Mouse (Mus musculus) heart, adult 18-20 months (tissue): ENCODE measurements around the gene Gga1. TPM values are rescaled to one million over a fixed set of nuclear protein-coding genes. Genes with fewer than 3 reads are reported as not detected.

Experiments
- DNase-seq, 2 experiments: peaks; one replicate each; pipeline ENCODE4 v3.0.0; 2021 to 2022; ENCODE audit warnings: mixed read lengths in 1 of 2
- total RNA-seq, 2 experiments: library from RNA; stranded (reverse); gene quantifications; 2 replicates each; pipeline ENCODE4 v1.2.3; 2021

The Gga1 gene
- total RNA-seq, 2 experiments from 2014 or later, result 40.3 to 45.2 TPM

DNA sequence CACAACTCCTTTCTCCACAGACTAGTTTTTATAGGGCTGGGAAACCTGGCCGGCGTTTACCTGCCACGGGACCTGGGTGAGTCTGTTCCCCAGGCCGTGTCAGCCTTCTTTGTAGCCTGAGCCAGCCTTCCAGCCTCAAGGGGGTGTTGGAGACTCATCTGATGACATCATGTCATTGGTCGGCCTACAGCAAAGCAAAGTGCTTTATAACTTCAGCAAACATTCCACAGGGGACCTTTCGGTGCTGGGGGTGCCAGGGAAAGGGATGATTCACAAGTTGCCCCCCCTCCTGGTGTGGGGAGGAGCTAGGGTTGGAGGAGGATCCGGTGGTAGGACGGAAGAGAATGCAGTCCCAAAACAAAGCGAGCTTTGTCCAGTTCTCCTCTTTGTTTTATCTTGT is 32.2 kb upstream of the Gga1 start:
- peak; percentile 85 to 86 for DNase-seq

DNA sequence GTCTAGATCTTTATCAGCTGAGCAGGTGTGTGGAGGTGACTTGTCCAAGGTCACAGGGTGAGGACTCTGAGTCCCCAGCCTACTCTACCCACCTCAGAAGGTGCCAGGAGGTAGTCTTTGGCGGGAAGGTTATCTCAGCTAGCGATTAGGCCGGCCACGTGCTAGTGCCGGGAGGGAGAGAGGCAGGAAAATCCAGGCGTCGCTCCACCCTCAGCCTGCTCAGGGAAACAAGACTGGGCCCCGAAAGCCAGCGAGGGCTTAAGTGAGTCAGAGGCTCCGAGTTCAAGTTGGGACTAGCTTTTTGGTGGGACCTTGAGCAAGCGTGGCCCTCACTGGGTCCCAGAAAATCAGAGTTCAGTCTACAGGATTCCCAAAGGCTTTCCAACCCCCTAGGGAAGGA is 31.7 kb upstream of the Gga1 start:
- DNase-seq, result peak; percentile 59 to 72

DNA sequence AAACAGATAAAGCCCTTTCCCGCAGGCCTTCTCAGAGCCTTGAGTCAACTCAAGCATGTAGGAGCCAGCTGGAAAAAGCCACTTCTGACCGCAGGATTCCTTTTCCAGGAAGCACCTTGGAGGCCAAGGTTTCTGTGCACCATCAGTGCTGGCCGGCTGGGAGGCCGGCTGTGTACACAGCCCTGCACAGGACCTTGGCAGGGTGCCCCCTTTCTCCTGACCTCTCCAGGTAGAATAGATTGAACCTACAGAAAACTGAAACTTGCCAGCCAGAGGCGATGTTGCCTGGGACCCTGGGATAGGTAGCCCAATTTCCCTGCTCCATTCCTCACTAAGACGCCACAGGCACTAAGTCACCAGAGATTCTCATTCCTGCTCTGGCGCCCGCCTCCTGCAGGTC is 31.1 kb upstream of the Gga1 start:
- DNase-seq, result peak; percentile 29 to 42

DNA sequence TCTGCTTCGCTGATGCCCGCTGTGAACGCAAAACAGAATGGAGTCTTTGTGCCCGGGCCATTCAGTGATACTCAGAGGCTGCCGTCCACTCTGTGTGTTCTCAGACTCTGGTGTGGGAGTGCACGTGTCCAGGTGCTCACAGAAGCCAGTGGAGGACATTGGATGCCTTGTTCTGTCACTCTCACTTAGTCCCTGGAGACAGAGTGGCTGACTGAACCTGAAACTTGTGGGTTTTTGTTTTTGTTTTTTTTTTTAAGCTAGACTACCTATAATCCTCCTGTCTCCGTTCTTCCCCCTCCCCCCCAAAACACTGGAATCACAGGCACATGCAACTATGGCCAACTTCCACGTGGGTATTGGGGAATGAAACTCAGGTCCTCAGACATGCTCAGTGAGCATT is 30.6 kb upstream of the Gga1 start:
- DNase-seq, result no peak

- peak in 1 of 2 experiments; percentile 12 for DNase-seq
Observed at GRCm38 (mm10) chr15:78846805-78847204, 30.2 kb upstream of the Gga1 start.

GRCm38 (mm10) chr15:78848467-78848866 is 28.5 kb upstream of the Gga1 start:
- DNase-seq, result peak; percentile 85 to 95

- DNase-seq, result peak in 1 of 2 experiments; percentile 5
Observed at GRCm38 (mm10) chr15:78849485-78849884, 27.5 kb upstream of the Gga1 start.

DNA sequence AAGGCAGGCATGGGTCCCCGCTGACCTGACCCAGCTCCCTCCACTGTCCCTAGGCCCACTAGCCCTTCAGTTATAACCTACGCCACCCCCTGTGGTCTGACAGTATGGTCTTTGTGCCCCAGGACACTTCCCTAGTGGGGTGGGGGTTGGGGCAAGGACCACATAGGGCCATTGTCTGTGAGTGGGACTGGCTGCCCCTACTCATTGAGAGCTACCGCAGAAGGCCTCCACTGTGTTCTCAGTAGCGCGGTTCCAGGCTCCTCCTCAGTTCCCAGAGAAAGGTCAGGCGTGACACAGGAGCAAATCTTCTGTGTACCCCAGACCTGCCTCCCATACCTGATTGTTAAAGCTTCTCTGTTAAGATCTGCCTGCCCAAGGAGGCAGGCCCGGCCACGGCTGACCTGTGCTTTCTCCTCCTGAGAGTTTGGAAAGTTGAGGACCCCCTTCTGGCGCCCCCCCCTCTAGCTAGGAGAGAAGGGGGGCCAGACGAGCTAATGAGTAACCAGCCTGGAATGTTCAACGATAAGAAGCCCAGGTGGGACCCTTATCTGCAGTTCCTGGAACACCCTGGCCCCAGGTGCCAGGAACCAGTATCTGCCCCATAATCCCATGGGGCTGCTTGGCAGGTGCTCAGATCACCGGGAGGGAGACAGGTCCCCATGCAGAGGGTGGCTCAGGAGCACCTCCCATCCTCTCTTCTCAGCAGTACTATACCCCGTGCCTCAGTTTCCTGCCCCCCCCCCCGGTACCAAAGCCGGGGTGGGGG is 26.7 kb upstream of the Gga1 start:
- peak in 1 of 2 experiments; percentile 13 for DNase-seq

- no peak for DNase-seq
Observed at GRCm38 (mm10) chr15:78850944-78851343, 26.0 kb upstream of the Gga1 start.

DNA sequence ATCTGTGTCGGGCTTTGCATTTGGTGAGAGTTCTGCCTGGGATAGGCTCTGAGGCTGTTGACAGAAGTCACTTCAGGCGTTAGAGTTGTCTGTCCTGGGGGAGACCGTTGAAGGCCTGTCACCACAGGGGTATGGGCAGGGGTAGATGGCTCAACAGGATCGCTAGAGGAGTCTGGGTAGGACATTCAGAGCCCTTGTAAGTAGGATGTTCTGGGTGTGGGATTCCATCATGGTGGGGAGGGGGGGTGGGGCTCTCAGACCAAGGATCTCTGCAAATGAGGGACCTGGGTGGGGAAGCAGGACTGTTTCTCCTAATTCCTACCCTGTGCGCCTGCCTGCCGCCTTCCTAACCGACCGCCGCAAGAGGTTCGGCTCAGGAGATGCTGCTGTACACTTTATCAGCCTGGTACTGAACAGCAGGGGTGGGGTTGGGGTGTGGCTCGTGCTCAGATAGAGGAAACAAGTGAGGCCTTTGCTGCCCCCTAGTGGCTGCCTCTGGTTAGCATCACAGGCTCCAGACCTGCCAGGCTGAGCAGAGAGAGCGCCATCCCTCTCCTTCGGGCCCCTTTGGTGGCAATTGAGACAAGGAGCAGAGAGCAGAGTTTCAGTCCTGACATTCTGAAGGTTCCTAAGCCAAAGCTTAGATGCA is 25.4 kb upstream of the Gga1 start:
- peak; percentile 93 to 96 for DNase-seq

GRCm38 (mm10) chr15:78855303-78855965 is 21.6 kb upstream of the Gga1 start, which contains the start of gene Lgals2:
Gene Lgals2 (minus strand): TSS chr15:78855529.
- no peak for DNase-seq

GRCm38 (mm10) chr15:78857009-78857408 is 20.0 kb upstream of the Gga1 start:
- DNase-seq, result peak; percentile 65 to 80

DNA sequence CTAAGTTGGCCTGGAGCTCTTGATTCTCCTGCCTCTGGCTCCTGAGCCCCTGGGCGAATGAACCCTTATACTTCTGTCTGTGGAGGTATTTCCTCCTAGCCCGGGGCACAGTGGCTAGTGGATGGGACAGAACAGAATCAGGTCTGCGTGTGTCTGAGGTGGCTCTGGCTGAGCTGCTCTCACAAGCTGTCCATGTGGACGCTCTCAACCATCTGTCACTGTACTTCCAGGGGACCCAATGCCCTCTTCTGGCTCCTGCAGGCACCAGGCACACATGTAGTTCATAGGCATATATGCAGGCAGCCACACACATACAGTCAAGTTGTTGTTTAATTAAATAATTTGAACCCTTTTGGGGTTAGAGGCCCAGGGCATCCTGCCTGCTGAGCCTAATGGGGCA is 17.7 kb upstream of the Gga1 start:
- no peak for DNase-seq

- DNase-seq, result no peak
Observed at GRCm38 (mm10) chr15:78859714-78860113, 17.3 kb upstream of the Gga1 start.

GRCm38 (mm10) chr15:78862280-78862679 is 14.7 kb upstream of the Gga1 start:
- DNase-seq, result no peak

DNA sequence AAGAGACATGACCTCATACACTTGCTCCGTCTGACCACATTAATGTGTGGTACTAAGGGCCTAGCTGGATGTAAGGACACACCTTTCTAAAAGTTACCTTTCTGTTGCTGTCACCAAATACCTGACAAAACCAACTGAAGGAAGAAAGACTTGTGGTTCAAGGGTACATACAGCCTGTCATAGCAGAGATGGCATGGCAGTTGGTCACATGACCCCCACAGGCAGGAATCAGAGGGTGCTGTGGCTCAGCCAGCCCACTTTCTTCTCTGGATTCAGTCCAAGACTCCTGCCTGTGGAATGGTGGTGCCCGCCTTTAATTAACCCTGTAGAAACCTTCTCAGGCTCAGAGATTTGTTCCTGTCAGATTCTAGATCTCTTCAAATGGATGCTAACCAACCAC is 13.8 kb upstream of the Gga1 start:
- no peak for DNase-seq

DNA sequence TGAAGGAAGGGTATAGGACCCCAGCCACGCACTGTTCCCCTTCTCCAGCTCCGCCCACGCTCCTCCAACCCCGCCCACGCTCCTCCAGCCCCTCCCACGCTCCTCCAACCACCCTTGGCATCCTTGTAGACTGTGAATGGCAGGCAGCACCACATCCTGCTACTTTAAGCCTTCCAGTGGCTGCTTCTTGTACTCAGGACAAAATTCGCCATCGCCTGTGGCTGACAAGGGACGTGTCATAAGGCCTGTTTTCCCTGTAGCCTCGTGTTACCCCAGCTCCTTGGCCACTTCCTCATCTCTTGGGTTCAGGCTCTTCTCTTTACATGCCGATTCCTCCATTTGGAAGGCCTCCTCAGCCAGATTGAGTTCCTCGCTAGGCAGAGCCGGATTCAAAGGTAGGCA is 13.1 kb upstream of the Gga1 start:
- DNase-seq, result no peak

DNA sequence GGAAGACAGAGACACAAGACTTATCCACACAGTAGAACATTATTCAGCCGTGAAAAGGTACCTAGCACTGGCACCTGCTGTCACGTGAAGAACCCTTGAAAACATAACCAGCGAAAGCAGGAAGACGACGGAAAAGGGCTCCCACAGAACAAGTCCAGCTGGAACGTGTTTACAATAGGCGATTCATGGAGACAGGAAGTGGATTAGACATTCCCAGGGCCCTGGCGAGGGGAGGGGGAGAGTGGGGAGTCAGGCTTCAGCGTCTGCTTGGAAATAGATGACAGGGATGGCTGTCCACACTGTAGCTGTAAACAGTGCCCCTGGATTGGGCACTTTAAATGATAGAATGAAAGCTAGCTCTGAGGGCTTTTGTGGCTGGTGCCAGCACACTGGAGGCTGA is 8.6 kb upstream of the Gga1 start:
- peak; percentile 55 to 62 for DNase-seq

DNA sequence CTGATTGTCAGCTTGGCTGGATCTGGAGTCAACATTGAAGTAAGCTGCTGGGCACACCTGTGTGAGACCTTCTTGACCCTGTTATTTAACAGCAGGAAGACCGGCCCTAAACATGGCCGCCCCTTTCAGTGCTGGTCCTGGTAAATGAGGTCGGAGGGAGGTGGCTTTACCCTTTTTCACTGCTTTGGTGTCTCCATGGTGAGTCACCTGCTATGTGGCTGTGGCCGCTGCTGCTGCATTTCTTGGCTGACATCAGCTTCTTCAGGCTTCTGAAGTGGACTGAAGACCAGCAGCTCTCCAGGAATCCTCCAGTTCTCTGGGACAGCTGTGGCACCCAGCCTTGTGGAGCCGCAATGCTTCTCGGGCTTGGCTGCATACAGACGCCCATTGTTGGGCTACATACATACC is 8.2 kb upstream of the Gga1 start:
- no peak for DNase-seq

DNA sequence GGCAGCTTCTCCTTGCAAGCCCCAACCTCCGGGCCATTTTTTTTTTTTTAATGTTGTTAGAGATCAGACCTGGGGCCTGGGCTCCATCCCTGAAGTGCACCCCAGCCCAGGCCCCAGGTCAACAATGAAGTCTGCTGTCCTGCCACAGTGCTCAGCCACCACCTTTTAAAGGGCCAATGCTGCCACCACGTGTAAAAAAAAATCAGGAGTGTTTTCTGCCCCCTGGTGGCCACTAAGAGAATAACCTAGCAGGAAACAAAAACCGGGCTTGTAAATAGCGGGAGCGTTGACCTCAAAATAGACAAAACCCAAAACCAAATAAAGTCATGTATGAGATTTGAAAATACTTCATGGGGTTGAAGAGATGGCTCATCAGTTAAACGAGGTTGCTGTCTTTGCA is 7.2 kb upstream of the Gga1 start:
- peak; percentile 59 to 71 for DNase-seq

- no peak for DNase-seq
Observed at GRCm38 (mm10) chr15:78872021-78872608, 4.9 kb upstream of the Gga1 start.

DNA sequence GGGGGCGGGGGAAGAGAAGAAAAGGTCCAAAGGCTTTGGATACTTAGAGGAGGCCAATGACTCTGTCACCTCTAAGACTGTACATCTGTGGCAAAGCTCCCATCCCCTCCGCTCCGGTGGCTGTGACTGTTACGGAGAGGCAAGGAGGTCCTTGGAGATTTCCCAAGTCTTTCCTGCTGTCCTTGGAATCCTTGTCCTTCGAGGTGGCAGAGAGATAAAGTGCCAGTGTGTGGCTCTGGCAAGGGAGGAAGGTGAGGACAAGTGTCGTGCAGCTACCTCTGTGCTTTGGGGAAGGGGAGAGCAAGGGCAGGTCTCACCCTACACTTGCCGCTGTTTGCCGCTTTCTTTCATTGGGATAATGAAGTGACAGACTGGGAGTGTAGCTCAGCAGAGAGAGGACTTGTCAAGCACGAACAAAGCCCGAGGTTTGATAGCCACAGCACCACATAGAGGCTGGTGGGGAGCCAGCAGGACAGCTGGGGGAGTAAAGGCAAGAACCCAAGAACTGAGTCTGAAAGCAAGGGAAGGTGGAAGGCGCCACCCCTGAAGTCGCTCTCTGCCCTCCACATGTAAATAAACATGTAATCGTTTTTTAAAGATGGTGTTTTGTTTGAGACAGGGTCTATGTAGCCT is 3.1 kb upstream of the Gga1 start:
- no peak for DNase-seq
